Mouse (Mus musculus): ENCODE results near the gene Ugp2. TPM values are rescaled to one million over a fixed set of nuclear protein-coding genes. Genes with fewer than 3 reads are reported as not detected.
A peak's percentile ranks its signal among the peaks of the same experiment; 100 is the strongest.

Gene Ugp2
- polyA plus RNA-seq, 1 experiment from 2014 or later = 69.3 TPM

GRCm38 (mm10) chr11:21398464-21398863 lies 27.5 kb upstream of the Ugp2 start:
- Histone ChIP-seq H3K9ac (ENCODE audit: low read length) (no peak overlapping the region), H3K4me3 (ENCODE audit: low read depth, low read length) (no peak overlapping the region), H3K36me3 (ENCODE audit: control insufficient read depth, insufficient read depth, low read length) (no peaks in the 10 kb centered on the region), H3K4me2 (ENCODE audit: low read depth) (no peak overlapping the region), H3K9me3 (ENCODE audit: control insufficient read depth, low read length) (no peaks in the 10 kb centered on the region), H3K27ac (ENCODE audit: low read depth, low read length) (no peak overlapping the region), H3K4me1 (ENCODE audit: control insufficient read depth, insufficient read depth, low read length) (no peaks in the 10 kb centered on the region), H3K27me3 (ENCODE audit: control insufficient read depth, insufficient read depth, low read length) (no peaks in the 10 kb centered on the region)
- no peak for ATAC-seq (ENCODE audit: insufficient read depth, low FRiP score, low TSS enrichment)
- WGBS = 63% methylated on average over 7 of the region's 7 CpGs
- DNase-seq (ENCODE audit: low spot score) = no peak

GRCm38 (mm10) chr11:21386790-21387189 lies 15.8 kb upstream of the Ugp2 start:
- H3K36me3 ChIP-seq (ENCODE audit: control insufficient read depth, insufficient read depth, low read length) = no peaks in the 10 kb centered on the region
- no peak overlapping the region for H3K4me3 ChIP-seq (ENCODE audit: low read depth, low read length)
- ATAC-seq (ENCODE audit: insufficient read depth, low FRiP score, low TSS enrichment) (no peak), DNase-seq (ENCODE audit: low spot score) (no peak)
- H3K9me3 ChIP-seq (ENCODE audit: control insufficient read depth, low read length) = no peaks in the 10 kb centered on the region
- H3K27ac ChIP-seq (ENCODE audit: low read depth, low read length) = no peak overlapping the region
- H3K4me1 ChIP-seq (ENCODE audit: control insufficient read depth, insufficient read depth, low read length) = no peaks in the 10 kb centered on the region
- H3K4me2 ChIP-seq (ENCODE audit: low read depth) = no peak overlapping the region
- 81% methylated on average over 4 of the region's 4 CpGs for whole genome bisulfite sequencing
- no peak overlapping the region for H3K9ac ChIP-seq (ENCODE audit: low read length)
- H3K27me3 ChIP-seq (ENCODE audit: control insufficient read depth, insufficient read depth, low read length) = no peaks in the 10 kb centered on the region

GRCm38 (mm10) chr11:21374096-21374495 lies 3.1 kb upstream of the Ugp2 start:
- 92% methylated on average over 3 of the region's 3 CpGs for whole genome bisulfite sequencing

GRCm38 (mm10) chr11:21370399-21371121 lies 441 bp downstream of the Ugp2 start:
- Histone ChIP-seq H3K27me3 (ENCODE audit: control insufficient read depth, insufficient read depth, low read length) (no peaks in the 10 kb centered on the region), H3K4me3 (ENCODE audit: low read depth, low read length) (peak overlapping the region; percentile 63), H3K4me1 (ENCODE audit: control insufficient read depth, insufficient read depth, low read length) (peaks cover 12% of the 10 kb centered on the region; the same call in 1 of the 2 replicates), H3K36me3 (ENCODE audit: control insufficient read depth, insufficient read depth, low read length) (no peaks in the 10 kb centered on the region), H3K4me2 (ENCODE audit: low read depth) (peak overlapping the region; percentile 48), H3K9me3 (ENCODE audit: control insufficient read depth, low read length) (no peaks in the 10 kb centered on the region), H3K9ac (ENCODE audit: low read length) (peak overlapping the region; percentile 62), H3K27ac (ENCODE audit: low read depth, low read length) (peak overlapping the region; percentile 80)
- DNase-seq (ENCODE audit: low spot score) = peak; percentile 83
- WGBS = 0% methylated on average over 46 of the region's 69 CpGs
- peak; percentile 93 for ATAC-seq (ENCODE audit: insufficient read depth, low FRiP score, low TSS enrichment)

More at GRCm38 (mm10) chr11:21374096-21374495, 3.1 kb upstream of the Ugp2 start:
- H3K4me2 ChIP-seq (ENCODE audit: low read depth) = no peak overlapping the region
- H3K9me3 ChIP-seq (ENCODE audit: control insufficient read depth, low read length) = no peaks in the 10 kb centered on the region
- ATAC-seq (ENCODE audit: insufficient read depth, low FRiP score, low TSS enrichment) (no peak), DNase-seq (ENCODE audit: low spot score) (no peak)
- no peaks in the 10 kb centered on the region for H3K27me3 ChIP-seq (ENCODE audit: control insufficient read depth, insufficient read depth, low read length)
- H3K4me1 ChIP-seq (ENCODE audit: control insufficient read depth, insufficient read depth, low read length) = peaks cover 5% of the 10 kb centered on the region; the same call in 1 of the 2 replicates
- no peak overlapping the region for H3K4me3 ChIP-seq (ENCODE audit: low read depth, low read length)
- H3K36me3 ChIP-seq (ENCODE audit: control insufficient read depth, insufficient read depth, low read length) = no peaks in the 10 kb centered on the region
- no peak overlapping the region for H3K27ac ChIP-seq (ENCODE audit: low read depth, low read length)
- no peak overlapping the region for H3K9ac ChIP-seq (ENCODE audit: low read length)

DNA sequence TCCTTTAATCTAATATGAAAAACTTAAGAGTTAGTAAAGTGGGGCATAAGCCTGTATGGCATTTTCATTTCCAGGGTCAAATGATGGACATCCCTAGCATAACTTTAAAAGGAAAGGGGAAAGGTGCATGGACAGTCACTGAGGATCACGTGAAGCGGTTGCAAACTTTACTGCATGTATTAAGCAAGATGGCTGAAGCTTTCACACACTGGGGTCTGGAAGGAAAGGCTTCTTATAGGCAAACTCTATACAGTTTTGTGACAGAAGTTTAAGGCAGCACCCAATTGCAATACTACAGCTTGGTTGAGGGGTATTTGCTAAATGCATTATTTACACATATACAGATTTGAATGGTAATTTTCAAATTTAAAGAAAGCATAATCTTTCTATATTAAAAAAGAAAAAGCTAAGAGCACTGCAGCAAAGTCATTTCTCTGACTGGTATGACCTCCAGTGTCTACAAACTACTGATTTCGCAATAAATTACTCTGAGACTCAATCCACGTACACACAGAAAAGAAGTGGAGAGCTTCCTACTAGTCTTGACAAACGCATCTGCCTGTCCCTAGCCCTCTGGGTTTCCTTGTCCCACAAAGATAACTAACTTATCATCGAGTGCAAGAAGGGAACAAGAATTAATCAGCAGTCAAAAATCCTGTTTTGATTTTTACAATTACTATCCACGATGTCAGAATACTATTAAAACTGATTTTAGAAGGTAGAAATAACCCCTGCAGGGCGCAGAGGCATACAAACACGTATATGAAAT lies 1.6 kb downstream of the Ugp2 start:
- no peak for ATAC-seq (ENCODE audit: insufficient read depth, low FRiP score, low TSS enrichment)
- H3K36me3 ChIP-seq (ENCODE audit: control insufficient read depth, insufficient read depth, low read length) = no peaks in the 10 kb centered on the region
- no peak overlapping the region for H3K27ac ChIP-seq (ENCODE audit: low read depth, low read length)
- peaks cover 12% of the 10 kb centered on the region; the same call in 1 of the 2 replicates for H3K4me1 ChIP-seq (ENCODE audit: control insufficient read depth, insufficient read depth, low read length)
- peak overlapping the region; percentile 63 for H3K4me3 ChIP-seq (ENCODE audit: low read depth, low read length)
- H3K9me3 ChIP-seq (ENCODE audit: control insufficient read depth, low read length) = no peaks in the 10 kb centered on the region
- H3K9ac ChIP-seq (ENCODE audit: low read length) = peak overlapping the region; percentile 62; the same call in 1 of the 2 replicates
- no peaks in the 10 kb centered on the region for H3K27me3 ChIP-seq (ENCODE audit: control insufficient read depth, insufficient read depth, low read length)
- DNase-seq (ENCODE audit: low spot score) = no peak
- WGBS = 25% methylated on average over 9 of the region's 9 CpGs
- peak overlapping the region; percentile 48 for H3K4me2 ChIP-seq (ENCODE audit: low read depth)

DNA sequence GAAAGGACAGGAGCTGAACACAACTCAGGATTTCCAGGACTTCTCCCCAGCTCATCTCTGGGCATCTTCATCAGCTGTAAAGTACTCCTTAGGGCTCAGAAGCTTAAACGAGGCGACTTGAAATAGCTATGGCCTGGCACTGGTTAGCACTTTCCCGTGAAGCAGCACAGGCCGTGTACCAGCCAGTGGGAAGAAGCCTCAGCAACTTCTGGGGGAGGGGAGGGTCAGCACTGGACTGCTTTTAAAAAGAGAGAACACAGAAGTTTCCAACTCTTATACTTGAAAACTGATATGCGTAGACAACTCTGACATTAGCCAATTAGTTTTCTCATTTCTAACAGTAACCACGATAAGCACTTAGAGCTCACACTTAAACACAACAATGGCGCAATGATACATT lies 2.5 kb downstream of the Ugp2 start:
- Histone ChIP-seq H3K27ac (ENCODE audit: low read depth, low read length) (no peak overlapping the region), H3K9ac (ENCODE audit: low read length) (no peak overlapping the region), H3K4me3 (ENCODE audit: low read depth, low read length) (no peak overlapping the region; the same call in 1 of the 2 replicates), H3K36me3 (ENCODE audit: control insufficient read depth, insufficient read depth, low read length) (no peaks in the 10 kb centered on the region), H3K4me2 (ENCODE audit: low read depth) (peak overlapping the region; percentile 48), H3K4me1 (ENCODE audit: control insufficient read depth, insufficient read depth, low read length) (peaks cover 12% of the 10 kb centered on the region; the same call in 1 of the 2 replicates), H3K9me3 (ENCODE audit: control insufficient read depth, low read length) (no peaks in the 10 kb centered on the region), H3K27me3 (ENCODE audit: control insufficient read depth, insufficient read depth, low read length) (no peaks in the 10 kb centered on the region)
- ATAC-seq (ENCODE audit: insufficient read depth, low FRiP score, low TSS enrichment) = no peak
- 56% methylated on average over 7 of the region's 7 CpGs for WGBS
- no peak for DNase-seq (ENCODE audit: low spot score)

GRCm38 (mm10) chr11:21363144-21363940 lies 7.7 kb downstream of the Ugp2 start:
- H3K36me3 ChIP-seq (ENCODE audit: control insufficient read depth, insufficient read depth, low read length) = no peaks in the 10 kb centered on the region
- 95% methylated on average over 4 of the region's 4 CpGs for WGBS

DNA sequence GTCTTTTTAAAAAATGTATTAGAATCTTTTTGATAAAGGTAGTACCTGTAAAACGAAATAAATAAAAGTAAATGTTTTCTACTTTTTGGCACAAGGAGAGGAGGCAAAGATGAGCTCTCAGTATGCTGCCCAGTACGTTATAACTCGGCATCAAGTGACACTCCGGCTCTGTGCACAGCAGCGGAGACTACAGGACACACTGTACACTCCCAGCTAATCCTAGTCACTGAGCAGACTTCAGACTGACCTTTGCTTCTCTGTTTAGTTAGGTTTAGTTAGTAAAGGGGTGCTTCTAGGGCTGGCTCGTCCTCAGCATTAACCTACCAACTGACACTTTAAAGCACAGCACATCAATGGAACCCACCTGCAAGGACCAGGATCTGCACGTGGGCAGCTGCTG lies 19.7 kb downstream of the Ugp2 start:
- Histone ChIP-seq H3K9me3 (ENCODE audit: control insufficient read depth, low read length) (no peaks in the 10 kb centered on the region), H3K27me3 (ENCODE audit: control insufficient read depth, insufficient read depth, low read length) (no peaks in the 10 kb centered on the region), H3K4me3 (ENCODE audit: low read depth, low read length) (no peak overlapping the region), H3K4me1 (ENCODE audit: control insufficient read depth, insufficient read depth, low read length) (no peaks in the 10 kb centered on the region), H3K9ac (ENCODE audit: low read length) (no peak overlapping the region), H3K36me3 (ENCODE audit: control insufficient read depth, insufficient read depth, low read length) (no peaks in the 10 kb centered on the region), H3K4me2 (ENCODE audit: low read depth) (no peak overlapping the region), H3K27ac (ENCODE audit: low read depth, low read length) (no peak overlapping the region)
- DNase-seq (ENCODE audit: low spot score) (no peak), ATAC-seq (ENCODE audit: insufficient read depth, low FRiP score, low TSS enrichment) (no peak)
- 88% methylated on average over 7 of the region's 7 CpGs for WGBS

More at GRCm38 (mm10) chr11:21363144-21363940, 7.7 kb downstream of the Ugp2 start:
- DNase-seq (ENCODE audit: low spot score) (no peak), ATAC-seq (ENCODE audit: insufficient read depth, low FRiP score, low TSS enrichment) (no peak)
- no peaks in the 10 kb centered on the region for H3K27me3 ChIP-seq (ENCODE audit: control insufficient read depth, insufficient read depth, low read length)
- 0 out of 2 replicates have a peak, but pooled peaks cover under 1% of the 10 kb centered on the region for H3K4me1 ChIP-seq (ENCODE audit: control insufficient read depth, insufficient read depth, low read length)
- no peak overlapping the region for H3K4me2 ChIP-seq (ENCODE audit: low read depth)
- no peak overlapping the region for H3K27ac ChIP-seq (ENCODE audit: low read depth, low read length)
- H3K4me3 ChIP-seq (ENCODE audit: low read depth, low read length) = no peak overlapping the region
- H3K9me3 ChIP-seq (ENCODE audit: control insufficient read depth, low read length) = no peaks in the 10 kb centered on the region
- H3K9ac ChIP-seq (ENCODE audit: low read length) = no peak overlapping the region
